8 mouse cellular contexts compared by ENCODE assay signal in genomic region chr15:79262375-79262774, GRCm38 (mm10). TPM values are rescaled to one million over a fixed set of nuclear protein-coding genes. Genes with fewer than 3 reads are reported as not detected.
A peak's percentile ranks its signal among the peaks of the same experiment; 100 is the strongest.
DNase-seq lines count a peak whose midpoint lies in the region; ATAC-seq and TF ChIP-seq lines count a peak whose summit lies in the region.

No protein-coding gene starts in this region.

- peak overlapping the region; percentile 100 for H3K4me2 ChIP-seq in embryonic facial prominence, embryonic 13.5 days
- H3K4me2 ChIP-seq in intestine, postnatal 0 days (replicated peaks; ENCODE audit: low read depth) = peak overlapping the region; percentile 90
- no peak overlapping the region; the same call in 1 of the 2 replicates for H3K4me2 ChIP-seq in neural tube, embryonic 11.5 days (ENCODE audit: low read depth)

- peaks cover 25% of the 10 kb centered on the region for H3K4me1 ChIP-seq in embryonic facial prominence, embryonic 13.5 days
- peaks cover 4% of the 10 kb centered on the region; the same call in 1 of the 2 replicates for H3K4me1 ChIP-seq in intestine, postnatal 0 days (replicated peaks; ENCODE audit: control insufficient read depth, insufficient read depth, low read length)
- H3K4me1 ChIP-seq in neural tube, embryonic 11.5 days (ENCODE audit: control insufficient read depth, insufficient read depth, low read length) = peaks cover 7% of the 10 kb centered on the region; the same call in 1 of the 2 replicates

- H3K9ac ChIP-seq in embryonic facial prominence, embryonic 13.5 days = 0 out of 2 replicates have a peak overlapping the region, but pooled peaks have one; percentile 37
- no peak overlapping the region for H3K9ac ChIP-seq in intestine, postnatal 0 days (ENCODE audit: low read depth, low read length)
- H3K9ac ChIP-seq in neural tube, embryonic 11.5 days (ENCODE audit: low read length) = no peak overlapping the region

- peak; percentile 67 for TF ChIP-seq CTCF in intestine, postnatal 0 days (IDR thresholded peaks at IDR 0.05; ENCODE audit: low read depth)

- no peaks in the 10 kb centered on the region for H3K36me3 ChIP-seq in embryonic facial prominence, embryonic 13.5 days
- H3K36me3 ChIP-seq in intestine, postnatal 0 days (ENCODE audit: control insufficient read depth, insufficient read depth) = peaks cover 40% of the 10 kb centered on the region
- H3K36me3 ChIP-seq in neural tube, embryonic 11.5 days (ENCODE audit: control insufficient read depth, insufficient read depth, low read length) = no peaks in the 10 kb centered on the region

- no peaks in the 10 kb centered on the region for H3K9me3 ChIP-seq in embryonic facial prominence, embryonic 13.5 days
- H3K9me3 ChIP-seq in intestine, postnatal 0 days (ENCODE audit: control insufficient read depth) = no peaks in the 10 kb centered on the region
- H3K9me3 ChIP-seq in neural tube, embryonic 11.5 days (ENCODE audit: control insufficient read depth, low read length) = no peaks in the 10 kb centered on the region

- H3K27me3 ChIP-seq in embryonic facial prominence, embryonic 13.5 days = peaks cover 37% of the 10 kb centered on the region
- no peaks in the 10 kb centered on the region for H3K27me3 ChIP-seq in intestine, postnatal 0 days (replicated peaks; ENCODE audit: control insufficient read depth, insufficient read depth, low read length)
- peaks cover 41% of the 10 kb centered on the region for H3K27me3 ChIP-seq in neural tube, embryonic 11.5 days (ENCODE audit: control insufficient read depth, insufficient read depth, low read length)

- intact Hi-C loops in left cerebral cortex, postnatal 4 days (cut with DNase I) = no loop called here

- 17% methylated on average over 13 of the region's 13 CpGs for WGBS in embryonic facial prominence, embryonic 13.5 days
- WGBS in intestine, postnatal 0 days = 28% methylated on average over 13 of the region's 13 CpGs
- WGBS in neural tube, embryonic 11.5 days = 23% methylated on average over 13 of the region's 13 CpGs

- no peak for ATAC-seq in embryonic facial prominence, embryonic 13.5 days (ENCODE audit: insufficient number of reproducible peaks, insufficient read depth, low FRiP score, low TSS enrichment, low read depth)
- ATAC-seq in intestine, postnatal 0 days = no peak
- ATAC-seq in neural tube, embryonic 11.5 days (ENCODE audit: insufficient read depth, low FRiP score, low TSS enrichment) = no peak

- H3K27ac ChIP-seq in embryonic facial prominence, embryonic 13.5 days = no peak overlapping the region
- no peak overlapping the region for H3K27ac ChIP-seq in intestine, postnatal 0 days (ENCODE audit: low read depth, low read length)
- no peak overlapping the region for H3K27ac ChIP-seq in neural tube, embryonic 11.5 days (ENCODE audit: low read depth, low read length)

- DNase-seq in left cerebral cortex, postnatal 4 days = peak; percentile 27
- no peak for DNase-seq in left cerebral cortex, adult 11 months (ENCODE audit: low spot score)
- peak; percentile 62 for DNase-seq in neural tube, embryonic 11.5 days (ENCODE audit: low spot score)
- no peak for DNase-seq in frontal cortex, postnatal 25 days (ENCODE audit: low spot score in 2 of 2)
- DNase-seq in layer of hippocampus, adult 8-10 months (ENCODE audit: low spot score in 2 of 2) = no peak
- no peak for DNase-seq in urinary bladder, postnatal 10 days (ENCODE audit: low spot score)

- peak overlapping the region; percentile 70 for H3K4me3 ChIP-seq in embryonic facial prominence, embryonic 13.5 days
- no peak overlapping the region for H3K4me3 ChIP-seq in intestine, postnatal 0 days (ENCODE audit: low read depth, low read length)
- no peak overlapping the region for H3K4me3 ChIP-seq in neural tube, embryonic 11.5 days (ENCODE audit: low read depth, low read length)

RNA-seq across cellular contexts. Expression of gene Slc16a8, which starts 7.8 kb away (rescaled TPM):
- total RNA-seq in left cerebral cortex, postnatal 4 days (2021) = not detected
- 0.46 TPM in 1 of 2 replicates, not detected in the other for polyA plus RNA-seq in embryonic facial prominence, embryonic 13.5 days (2015; fragmentation: Nextera tagmentation; extraction: Ambion mirVana)
- 0.12 TPM in 1 of 2 replicates, not detected in the other for polyA plus RNA-seq in intestine, postnatal 0 days (2015; fragmentation: Nextera tagmentation; extraction: Ambion mirVana)
- polyA plus RNA-seq in neural tube, embryonic 11.5 days (2014; fragmentation: Nextera tagmentation; extraction: Ambion mirVana) = not detected in 2 replicates
- total RNA-seq in layer of hippocampus, adult 8-10 months (2022) = under 1 TPM in 1 of 4 experiments, not detected in 3; 0.30 TPM

RNA-seq across cellular contexts. Expression of gene Baiap2l2, which starts 23.0 kb away (rescaled TPM):
- total RNA-seq in left cerebral cortex, postnatal 4 days (2021) = 10 to 100 TPM in 1 of 2 experiments, 1 to 10 TPM in 1; 10.0 to 11.3 TPM
- 18.0 and 23.4 TPM in 2 replicates for polyA plus RNA-seq in embryonic facial prominence, embryonic 13.5 days (2015; fragmentation: Nextera tagmentation; extraction: Ambion mirVana)
- 19.3 and 21.3 TPM in 2 replicates for polyA plus RNA-seq in intestine, postnatal 0 days (2015; fragmentation: Nextera tagmentation; extraction: Ambion mirVana)
- polyA plus RNA-seq in neural tube, embryonic 11.5 days (2014; fragmentation: Nextera tagmentation; extraction: Ambion mirVana) = 1.9 and 2.3 TPM in 2 replicates
- total RNA-seq in layer of hippocampus, adult 8-10 months (2022) = 10 to 100 TPM in 2 of 4 experiments, 1 to 10 TPM in 2; 1.5 to 19.3 (median 10.9) TPM

RNA-seq across cellular contexts. Expression of gene Gm49486, which starts 33.2 kb away (rescaled TPM):
- total RNA-seq in left cerebral cortex, postnatal 4 days (2021) = 1 to 10 TPM; 1.9 to 2.4 TPM
- 1.6 TPM in 2 replicates for polyA plus RNA-seq in embryonic facial prominence, embryonic 13.5 days (2015; fragmentation: Nextera tagmentation; extraction: Ambion mirVana)
- 0.14 and 0.30 TPM in 2 replicates for polyA plus RNA-seq in intestine, postnatal 0 days (2015; fragmentation: Nextera tagmentation; extraction: Ambion mirVana)
- polyA plus RNA-seq in neural tube, embryonic 11.5 days (2014; fragmentation: Nextera tagmentation; extraction: Ambion mirVana) = 0.38 and 0.49 TPM in 2 replicates
- under 1 TPM; 0.20 to 0.77 (median 0.49) TPM for total RNA-seq in layer of hippocampus, adult 8-10 months (2022)

RNA-seq across cellular contexts. Expression of gene Pick1, which starts 33.4 kb away (rescaled TPM):
- 10 to 100 TPM; 63.3 to 69.7 TPM for total RNA-seq in left cerebral cortex, postnatal 4 days (2021)
- 53.3 and 56.6 TPM in 2 replicates for polyA plus RNA-seq in embryonic facial prominence, embryonic 13.5 days (2015; fragmentation: Nextera tagmentation; extraction: Ambion mirVana)
- polyA plus RNA-seq in intestine, postnatal 0 days (2015; fragmentation: Nextera tagmentation; extraction: Ambion mirVana) = 21.9 and 24.6 TPM in 2 replicates
- polyA plus RNA-seq in neural tube, embryonic 11.5 days (2014; fragmentation: Nextera tagmentation; extraction: Ambion mirVana) = 27.3 and 28.8 TPM in 2 replicates
- total RNA-seq in layer of hippocampus, adult 8-10 months (2022) = 10 to 100 TPM; 46.2 to 63.5 (median 50.6) TPM

Comparison
In these comparisons a context has a peak if more than half of its experiments do, and no peak if none do; other contexts are left out.
1. DNase-seq: peak in left cerebral cortex, postnatal 4 days (single experiment) and neural tube, embryonic 11.5 days (single experiment); none in left cerebral cortex, adult 11 months (single experiment), frontal cortex, postnatal 25 days (0 of 2), layer of hippocampus, adult 8-10 months (0 of 2) and urinary bladder, postnatal 10 days (single experiment).